ENCODE assay signal across 14 mouse cellular contexts in the genomic region with DNA sequence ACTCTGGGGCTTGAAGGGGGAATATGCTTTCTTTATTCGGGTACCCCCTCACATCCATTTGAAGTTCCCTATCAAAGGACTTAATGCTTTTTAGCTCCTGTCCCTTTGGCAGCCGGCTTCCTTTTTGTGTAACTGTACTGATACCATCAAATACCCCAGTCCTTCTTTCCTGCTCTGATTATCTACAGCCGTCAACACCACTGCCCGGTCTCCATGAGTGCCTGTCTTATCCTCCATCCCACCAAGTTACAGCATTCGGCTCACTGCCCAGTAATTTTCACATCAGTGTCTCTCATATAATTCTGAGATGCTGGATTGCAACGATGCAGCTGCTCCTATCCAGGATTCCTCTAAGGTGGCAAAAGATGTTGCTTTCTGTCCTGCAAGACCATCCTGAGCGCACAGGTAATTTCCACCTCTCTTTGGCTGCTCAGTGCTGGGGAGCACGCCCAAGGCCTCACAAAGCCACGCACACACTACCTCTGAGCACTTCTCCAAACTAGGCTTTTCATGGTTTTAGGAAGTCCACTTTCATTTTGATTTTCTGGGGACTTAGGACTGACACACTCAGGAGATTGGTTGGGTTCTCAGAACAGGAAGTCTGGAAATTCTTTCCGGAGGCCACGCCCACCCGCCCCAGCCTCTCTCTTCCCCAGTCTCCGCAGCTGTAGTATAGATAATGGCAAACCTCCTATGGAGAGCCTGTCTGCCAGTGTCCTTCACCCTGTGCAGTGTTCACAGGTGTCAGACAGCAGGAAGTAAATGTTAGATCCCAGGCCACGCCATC.
A peak's percentile ranks its signal among the peaks of the same experiment; 100 is the strongest.
DNase-seq lines count a peak whose midpoint lies in the region; ATAC-seq lines count a peak whose summit lies in the region.
"Had no signal": no experiment of that assay in that cellular context is flagged by ENCODE, and none has a peak within 500 bp of the region (broad histone marks: within the 10 kb centered on the region; RNA-seq: fewer than 3 reads in every experiment).

No protein-coding gene starts in this region.

- 0 out of 2 replicates have a peak overlapping the region, but pooled peaks have one; percentile 5 for H3K9ac ChIP-seq in heart, embryonic 13.5 days
- no peak overlapping the region for H3K9ac ChIP-seq in liver, embryonic 11.5 days (ENCODE audit: low read depth, low read length)
- H3K9ac ChIP-seq: embryonic facial prominence, embryonic 13.5 days; neural tube, embryonic 12.5 days had no signal

- DNase-seq in heart, postnatal 14 days: no peak
- peak; percentile 4 for DNase-seq in thymus, postnatal 14 days
- no peak for DNase-seq in thymus, adult 18-20 months
- DNase-seq in liver, embryonic 11.5 days (ENCODE audit: low spot score): no peak
- DNase-seq in layer of hippocampus, postnatal 10 days (ENCODE audit: low spot score in 2 of 2): no peak
- no peak for DNase-seq in c-Kit-positive CD71-positive TER-119-positive erythroid progenitor cells, embryonic 14.5 days (ENCODE audit: low spot score)
- DNase-seq: cerebellum, adult 8-10 months; lung, postnatal 4 days; right cerebral cortex, adult 18-20 months; thymus, postnatal 25 days had no signal

- no peaks in the 10 kb centered on the region for H3K36me3 ChIP-seq in heart, embryonic 13.5 days
- H3K36me3 ChIP-seq in liver, embryonic 11.5 days (ENCODE audit: control insufficient read depth, insufficient read depth, low read length): no peaks in the 10 kb centered on the region
- H3K36me3 ChIP-seq: embryonic facial prominence, embryonic 13.5 days; neural tube, embryonic 12.5 days had no signal

- intact Hi-C loops in heart, postnatal 14 days (cut with DNase I): no loop called here

- WGBS in heart, embryonic 13.5 days: 33% methylated on average over 14 of the region's 14 CpGs
- 44% methylated on average over 14 of the region's 14 CpGs for WGBS in liver, embryonic 11.5 days

- 0 out of 2 replicates have a peak overlapping the region, but pooled peaks have one; percentile 5 for H3K27ac ChIP-seq in heart, embryonic 13.5 days (replicated peaks)
- no peak overlapping the region for H3K27ac ChIP-seq in liver, embryonic 11.5 days (ENCODE audit: low read depth, low read length)
- H3K27ac ChIP-seq: embryonic facial prominence, embryonic 13.5 days; left cerebral cortex, adult 2 months; neural tube, embryonic 12.5 days had no signal

- H3K4me2 ChIP-seq in heart, embryonic 13.5 days: peak overlapping the region; percentile 58
- peak overlapping the region; percentile 23; the same call in 1 of the 2 replicates for H3K4me2 ChIP-seq in liver, embryonic 11.5 days
- H3K4me2 ChIP-seq: embryonic facial prominence, embryonic 13.5 days; neural tube, embryonic 12.5 days had no signal

- peak; percentile 19; the same call in 1 of the 2 replicates for ATAC-seq in heart, embryonic 13.5 days (ENCODE audit: extremely low read depth, insufficient number of reproducible peaks, low FRiP score, low TSS enrichment)
- peak; percentile 74 for ATAC-seq in liver, embryonic 11.5 days (replicated peaks; ENCODE audit: low FRiP score)

- H3K27me3 ChIP-seq in heart, embryonic 13.5 days (replicated peaks): no peaks in the 10 kb centered on the region
- no peaks in the 10 kb centered on the region for H3K27me3 ChIP-seq in liver, embryonic 11.5 days (replicated peaks; ENCODE audit: control insufficient read depth, insufficient read depth, low read length)
- H3K27me3 ChIP-seq: embryonic facial prominence, embryonic 13.5 days; neural tube, embryonic 12.5 days had no signal

- peaks cover 11% of the 10 kb centered on the region for H3K4me1 ChIP-seq in heart, embryonic 13.5 days
- H3K4me1 ChIP-seq in liver, embryonic 11.5 days (replicated peaks; ENCODE audit: control insufficient read depth, insufficient read depth, low read length): no peaks in the 10 kb centered on the region
- H3K4me1 ChIP-seq: embryonic facial prominence, embryonic 13.5 days; neural tube, embryonic 12.5 days had no signal

- H3K4me3 ChIP-seq in heart, embryonic 13.5 days: peak overlapping the region; percentile 30
- no peak overlapping the region for H3K4me3 ChIP-seq in liver, embryonic 11.5 days (ENCODE audit: low read depth, low read length)
- H3K4me3 ChIP-seq: embryonic facial prominence, embryonic 13.5 days; left cerebral cortex, adult 2 months; neural tube, embryonic 12.5 days had no signal

- no peaks in the 10 kb centered on the region for H3K9me3 ChIP-seq in heart, embryonic 13.5 days
- H3K9me3 ChIP-seq in liver, embryonic 11.5 days (ENCODE audit: control insufficient read depth, low read length): no peaks in the 10 kb centered on the region
- H3K9me3 ChIP-seq: embryonic facial prominence, embryonic 13.5 days; neural tube, embryonic 12.5 days had no signal
